Mouse (Mus musculus) heart, postnatal 0 days (tissue): ENCODE measurements around the gene Gm5485. TPM values are rescaled to one million over a fixed set of nuclear protein-coding genes. Genes with fewer than 3 reads are reported as not detected.

Source experiments
- ATAC-seq: fragments of 200-750 bp; cut with Nextera tagmentation; 2 replicates; pipeline ENCODE4 v1.8.0; 2017; ENCODE audit warnings: low read depth, moderate number of reproducible peaks, moderate library complexity; ENCODE audit not compliant: insufficient read depth
- DNase-seq: peaks from one replicate; pipeline ENCODE4 v3.0.0-alpha.2; 2016; ENCODE audit warnings: low spot score
- H3K27ac ChIP-seq: fragments of 300-500 bp; sonication (generic); 2 replicates; pipeline ENCODE4 v1.5.1; 2014; ENCODE audit warnings: low read depth, mild to moderate bottlenecking
- H3K27me3 ChIP-seq: fragments of 300-500 bp; sonication (generic); 2 replicates; pipeline ENCODE4 v1.6.1; 2014; ENCODE audit warnings: low read length, mixed read lengths; ENCODE audit not compliant: control insufficient read depth, insufficient read depth
- H3K36me3 ChIP-seq: fragments of 300-500 bp; sonication (generic); replicated peaks from 2 replicates; pipeline ENCODE4 v1.6.1; 2014; ENCODE audit warnings: low read length, mixed read lengths; ENCODE audit not compliant: control insufficient read depth, insufficient read depth
- H3K4me1 ChIP-seq: fragments of 300-500 bp; sonication (generic); 2 replicates; pipeline ENCODE4 v1.6.1; 2014; ENCODE audit warnings: antibody characterized with exemption; ENCODE audit not compliant: control insufficient read depth, insufficient read depth
- H3K4me2 ChIP-seq: fragments of 300-500 bp; sonication (generic); 2 replicates; pipeline ENCODE4 v1.6.1; 2014; ENCODE audit warnings: low read depth, mild to moderate bottlenecking, low read length, moderate library complexity
- H3K4me3 ChIP-seq: fragments of 300-500 bp; sonication (generic); 2 replicates; pipeline ENCODE4 v1.5.1; 2014; ENCODE audit warnings: low read depth, low read length
- H3K9ac ChIP-seq: fragments of 300-500 bp; sonication (generic); replicated peaks from 2 replicates; pipeline ENCODE4 v1.6.1; 2014; ENCODE audit warnings: low read depth, low read length, mixed read lengths
- H3K9me3 ChIP-seq: fragments of 300-500 bp; sonication (generic); replicated peaks from 2 replicates; pipeline ENCODE4 v1.6.1; 2016; ENCODE audit warnings: low read length; ENCODE audit not compliant: control insufficient read depth
- CTCF ChIP-seq: IDR thresholded peaks from 2 replicates; pipeline ENCODE4 v1.5.1; 2016; ENCODE audit warnings: antibody characterized with exemption, control low read depth, low read depth
- EP300 ChIP-seq: IDR thresholded peaks from 2 replicates; pipeline ENCODE4 v1.6.1; 2016; ENCODE audit warnings: antibody characterized with exemption, low read depth
- WGBS: fragments of 180-500 bp; shearing (Covaris S2); extraction: QIAGEN DNeasy Blood & Tissue Kit; methylation state at CpG from one replicate; pipeline ENCODE4 v1.1.7; 2014; 5-methylcytosine and 5-hydroxymethylcytosine counted together
- polyA plus RNA-seq: library from polyadenylated mRNA; unstranded; fragments of >200 nt; fragmentation: Nextera tagmentation; extraction: Ambion mirVana; gene quantifications from 2 replicates; pipeline ENCODE4 v1.2.1, GENCODE M21; 2015
- total RNA-seq: library from RNA; depleted of rRNA; stranded (reverse); fragments of >200 nt; gene quantifications from 2 replicates; pipeline ENCODE4 v1.2.3, GENCODE M21; 2014; ENCODE audit warnings: low replicate concordance; rRNA removed

The Gm5485 gene
- total RNA-seq, result not detected in 2 replicates
- polyA plus RNA-seq, result not detected in 2 replicates

DNA sequence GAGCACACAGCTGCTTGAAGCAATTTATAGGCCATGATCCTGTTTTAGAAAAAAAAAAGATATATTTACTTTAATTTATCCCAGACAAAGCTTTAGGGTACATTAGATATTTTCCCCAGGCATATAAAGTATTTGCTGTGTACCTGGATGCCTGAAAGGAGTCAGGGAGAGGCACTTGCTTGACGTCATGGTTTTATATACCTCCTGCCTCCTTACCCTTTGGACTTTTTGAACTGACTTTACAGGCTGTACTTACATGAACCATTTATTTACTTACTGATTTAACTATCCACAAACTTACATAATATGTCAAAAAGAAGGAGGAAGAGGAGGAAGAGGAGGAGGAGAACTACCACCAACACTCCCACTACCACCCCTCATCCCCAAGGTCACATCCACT, at the start of gene Gm5485:
Gene Gm5485, minus strand, starts transcription at position 171 of the 400 bp plus-strand sequence.
- Histone ChIP-seq H3K4me1 (no peaks in the 10 kb centered on the region), H3K4me2 (no peak within 1 kb of the TSS), H3K27me3 (no peaks in the 10 kb centered on the region), H3K9ac (no peak within 1 kb of the TSS), H3K9me3 (no peaks in the 10 kb centered on the region), H3K27ac (no peak within 1 kb of the TSS), H3K4me3 (no peak within 1 kb of the TSS), H3K36me3 (no peaks in the 10 kb centered on the region)
- TF ChIP-seq CTCF (no peak), EP300 (no peak)
- DNase-seq, result no peak
- no peak for ATAC-seq
- WGBS, result 86% methylated on average over 1 of the region's 1 CpGs

DNA sequence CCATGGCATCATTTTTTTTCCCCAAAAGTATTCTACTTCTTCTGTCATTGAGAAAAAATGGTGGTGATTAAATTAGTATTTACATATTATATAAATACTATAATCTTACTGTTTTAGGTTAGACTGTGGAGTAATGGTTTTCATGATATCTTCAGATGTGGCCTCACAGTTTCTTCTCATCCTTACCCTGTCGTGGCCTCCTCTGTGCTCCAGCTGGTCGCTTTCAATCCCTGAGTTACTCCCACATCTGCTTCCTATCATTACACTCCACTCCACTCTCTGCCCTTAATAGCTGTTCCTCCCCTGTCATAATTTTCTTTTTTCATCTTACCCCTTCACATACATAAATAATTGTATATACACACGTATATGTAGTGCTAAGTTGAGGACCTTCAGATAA, 41.0 kb upstream of the Gm5485 start:
- no peak for ATAC-seq

DNA sequence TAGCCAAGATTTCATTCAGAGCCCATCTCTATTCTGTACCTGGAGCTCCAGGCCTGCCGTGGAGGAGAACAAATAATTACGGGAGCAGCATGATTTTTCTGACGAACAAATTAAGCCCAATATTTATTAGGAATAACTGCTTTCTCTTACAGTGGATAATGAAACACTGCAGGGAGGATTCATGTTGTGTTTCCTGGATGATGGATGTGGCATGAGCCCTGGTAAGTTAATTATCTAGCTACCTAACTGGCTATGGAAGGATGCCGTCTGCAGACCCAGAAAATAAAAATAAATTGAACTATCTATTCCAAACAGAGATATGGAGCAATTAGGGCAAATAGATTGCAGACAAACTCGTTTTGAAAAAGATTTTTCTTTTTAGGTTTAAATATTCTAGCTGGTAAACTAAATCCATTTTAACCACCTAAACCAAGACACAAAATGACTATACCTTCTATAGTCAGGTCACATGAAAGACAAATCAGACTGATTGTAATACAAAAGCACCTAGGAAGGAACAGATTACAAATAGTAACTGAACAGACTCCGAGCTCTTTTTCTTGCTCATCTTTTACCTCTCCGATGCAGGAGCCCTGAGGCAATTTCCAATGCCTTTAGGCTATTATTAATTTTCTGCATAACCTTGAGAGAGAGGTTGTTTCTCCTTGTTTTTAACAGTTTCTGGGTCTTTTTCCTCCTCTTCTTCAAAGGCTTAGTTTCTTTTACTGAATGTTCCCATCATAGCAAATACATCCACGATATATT, 34.1 kb upstream of the Gm5485 start:
- Histone ChIP-seq H3K9me3 (no peaks in the 10 kb centered on the region), H3K36me3 (no peaks in the 10 kb centered on the region), H3K27me3 (no peaks in the 10 kb centered on the region), H3K4me1 (no peaks in the 10 kb centered on the region), H3K4me3 (no peak overlapping the region), H3K27ac (no peak overlapping the region), H3K9ac (no peak overlapping the region), H3K4me2 (no peak overlapping the region)
- no peak for TF ChIP-seq CTCF
- no peak for TF ChIP-seq EP300
- ATAC-seq (no peak), DNase-seq (no peak)
- WGBS, result 64% methylated on average over 8 of the region's 8 CpGs

More for the DNA sequence above, 41.0 kb upstream of the Gm5485 start:
- H3K9ac ChIP-seq, result no peak overlapping the region
- H3K4me3 ChIP-seq, result no peak overlapping the region
- DNase-seq, result no peak
- 60% methylated on average over 3 of the region's 3 CpGs for WGBS
- no peaks in the 10 kb centered on the region for H3K4me1 ChIP-seq
- no peaks in the 10 kb centered on the region for H3K36me3 ChIP-seq
- TF ChIP-seq CTCF (no peak), EP300 (no peak)
- H3K27ac ChIP-seq, result no peak overlapping the region
- H3K4me2 ChIP-seq, result no peak overlapping the region
- no peaks in the 10 kb centered on the region for H3K27me3 ChIP-seq
- 0 out of 2 replicates have a peak, but pooled peaks cover 3% of the 10 kb centered on the region for H3K9me3 ChIP-seq

DNA sequence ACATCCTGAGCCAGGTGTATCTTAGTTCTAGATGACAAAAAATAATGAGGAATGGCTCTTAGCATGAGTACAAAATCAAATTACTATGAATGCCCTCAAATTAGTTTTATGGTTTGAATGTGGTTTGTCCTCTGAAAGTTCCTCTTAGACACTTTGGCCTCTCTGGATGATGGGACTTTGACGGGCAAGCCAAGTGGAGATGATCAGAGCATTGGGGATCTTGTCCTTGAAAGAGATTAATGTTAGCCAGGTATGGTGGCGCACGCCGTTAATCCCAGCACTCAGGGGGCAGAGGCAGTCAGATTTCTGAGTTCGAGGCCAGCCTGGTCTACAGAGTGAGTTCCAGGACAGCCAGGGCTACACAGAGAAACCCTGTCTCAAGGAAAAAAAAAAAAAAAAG, 32.4 kb upstream of the Gm5485 start:
- H3K27ac ChIP-seq, result no peak overlapping the region
- H3K27me3 ChIP-seq, result no peaks in the 10 kb centered on the region
- no peak overlapping the region for H3K9ac ChIP-seq
- no peak overlapping the region for H3K4me3 ChIP-seq
- no peaks in the 10 kb centered on the region for H3K4me1 ChIP-seq
- H3K9me3 ChIP-seq, result no peaks in the 10 kb centered on the region
- WGBS, result 94% methylated on average over 5 of the region's 5 CpGs
- ATAC-seq (no peak), DNase-seq (no peak)
- TF ChIP-seq CTCF (no peak), EP300 (no peak)
- no peaks in the 10 kb centered on the region for H3K36me3 ChIP-seq
- no peak overlapping the region for H3K4me2 ChIP-seq

DNA sequence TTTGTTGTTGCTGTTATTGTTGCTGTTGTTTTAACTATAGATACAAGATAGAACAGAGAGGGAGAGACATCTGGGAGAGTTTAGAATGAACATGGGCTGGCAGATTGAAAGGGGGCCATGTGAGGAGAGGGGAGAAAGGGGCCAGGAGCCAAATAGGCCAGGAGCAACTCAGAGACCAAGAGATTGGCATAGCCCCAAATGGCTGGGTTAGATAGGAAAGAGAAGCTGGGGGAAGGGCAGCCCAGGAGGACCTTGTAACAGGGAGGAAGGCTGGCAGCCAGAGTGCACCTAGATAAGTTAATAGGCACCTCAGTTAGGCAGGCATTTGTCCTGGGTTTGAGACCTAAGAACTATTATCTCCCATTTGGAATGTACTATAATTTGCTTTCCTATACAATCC, 25.3 kb upstream of the Gm5485 start:
- no peaks in the 10 kb centered on the region for H3K27me3 ChIP-seq
- H3K4me1 ChIP-seq, result no peaks in the 10 kb centered on the region
- H3K9me3 ChIP-seq, result no peaks in the 10 kb centered on the region
- H3K9ac ChIP-seq, result no peak overlapping the region
- DNase-seq, result no peak
- TF ChIP-seq CTCF (no peak), EP300 (no peak)
- H3K4me2 ChIP-seq, result no peak overlapping the region
- no peaks in the 10 kb centered on the region for H3K36me3 ChIP-seq
- H3K4me3 ChIP-seq, result no peak overlapping the region
- no peak overlapping the region for H3K27ac ChIP-seq
- no peak for ATAC-seq

DNA sequence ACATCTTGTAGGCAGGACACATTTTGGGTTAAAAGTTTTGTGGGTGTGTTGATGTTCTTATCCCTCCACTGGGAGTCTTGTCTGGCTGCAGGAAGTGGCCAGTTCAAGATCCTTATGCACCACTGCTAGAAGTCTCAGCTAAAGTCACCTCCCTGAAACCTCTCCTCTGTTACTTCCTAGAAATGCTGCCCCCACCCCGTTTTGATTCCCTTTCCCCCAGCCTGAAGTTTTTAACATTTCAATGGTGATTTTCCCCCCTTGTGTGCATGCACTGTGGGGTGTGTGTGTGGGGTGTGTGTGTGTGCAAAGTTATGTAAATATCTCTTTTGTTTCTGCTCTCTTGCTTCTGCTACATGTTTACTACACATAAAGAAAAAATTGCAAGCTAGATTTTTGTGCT, 23.2 kb upstream of the Gm5485 start:
- Histone ChIP-seq H3K9ac (no peak overlapping the region), H3K4me3 (no peak overlapping the region), H3K4me2 (no peak overlapping the region), H3K27me3 (no peaks in the 10 kb centered on the region), H3K27ac (no peak overlapping the region), H3K9me3 (no peaks in the 10 kb centered on the region), H3K4me1 (no peaks in the 10 kb centered on the region), H3K36me3 (no peaks in the 10 kb centered on the region)
- 15% methylated on average over 1 of the region's 1 CpGs for WGBS
- DNase-seq (no peak), ATAC-seq (no peak)
- TF ChIP-seq EP300 (no peak), CTCF (no peak)
